In genomic region chr2:60962001-60962670, GRCm38 (mm10) we compare ENCODE assay signal across 8 mouse cellular contexts.
A peak's percentile ranks its signal among the peaks of the same experiment; 100 is the strongest.
DNase-seq lines count a peak whose midpoint lies in the region.

No protein-coding gene starts in this region.

- DNase-seq in right cerebral cortex, adult 18-20 months, result peak; percentile 7
- DNase-seq in right cerebral cortex, adult 2 months (ENCODE audit: low spot score in 2 of 2), result no peak
- peak; percentile 63 for DNase-seq in embryo, embryonic 11.5 days (ENCODE audit: low read depth, low spot score)
- peak; percentile 54 to 64 for DNase-seq in heart, adult 9 months (ENCODE audit: low spot score in 2 of 2)
- peak; percentile 90 for DNase-seq in kidney, adult 9 months
- peak; percentile 76 for DNase-seq in lung, postnatal 10 days
- peak; percentile 60 for DNase-seq in skeletal muscle tissue, adult 2 months (ENCODE audit: low read depth, low spot score)
- no peak for DNase-seq in spleen, postnatal 36 days (ENCODE audit: low spot score in 2 of 2)

Comparison
In these comparisons a context has a peak if more than half of its experiments do, and no peak if none do; other contexts are left out.
1. DNase-seq: peak in right cerebral cortex, adult 18-20 months (single experiment), embryo, embryonic 11.5 days (single experiment), heart, adult 9 months (2 of 2), kidney, adult 9 months (single experiment), lung, postnatal 10 days (single experiment) and skeletal muscle tissue, adult 2 months (single experiment); none in right cerebral cortex, adult 2 months (0 of 2) and spleen, postnatal 36 days (0 of 2).